Mouse (Mus musculus) stomach, embryonic 15.5 days (tissue): ENCODE data around the gene A630095N17Rik. TPM values are rescaled to one million over a fixed set of nuclear protein-coding genes. Genes with fewer than 3 reads are reported as not detected.

Experiments used
- ATAC-seq: fragments of 200-750 bp; cut with Nextera tagmentation; 2 replicates; pipeline ENCODE4 v1.8.0; 2017; ENCODE audit warnings: low read depth, moderate number of reproducible peaks, moderate TSS enrichment; ENCODE audit not compliant: insufficient read depth, low FRiP score
- H3K27ac ChIP-seq: fragments of 300-500 bp; sonication (generic); 2 replicates; pipeline ENCODE4 v1.5.1; 2015; ENCODE audit warnings: mild to moderate bottlenecking, inconsistent platforms
- H3K27me3 ChIP-seq: fragments of 300-500 bp; sonication (generic); replicated peaks from 2 replicates; pipeline ENCODE4 v1.6.1; 2015; ENCODE audit warnings: inconsistent platforms
- H3K36me3 ChIP-seq: fragments of 300-500 bp; sonication (generic); 2 replicates; pipeline ENCODE4 v1.6.1; 2015; ENCODE audit warnings: inconsistent platforms
- H3K4me1 ChIP-seq: fragments of 300-500 bp; sonication (generic); 2 replicates; pipeline ENCODE4 v1.6.1; 2015; ENCODE audit warnings: inconsistent platforms
- H3K4me2 ChIP-seq: fragments of 300-500 bp; sonication (generic); 2 replicates; pipeline ENCODE4 v1.6.1; 2015; ENCODE audit warnings: mild to moderate bottlenecking, inconsistent platforms
- H3K4me3 ChIP-seq: fragments of 300-500 bp; sonication (generic); replicated peaks from 2 replicates; pipeline ENCODE4 v1.5.1; 2015; ENCODE audit warnings: inconsistent platforms
- H3K9ac ChIP-seq: fragments of 300-500 bp; sonication (generic); 2 replicates; pipeline ENCODE4 v1.6.1; 2015; ENCODE audit warnings: inconsistent platforms
- H3K9me3 ChIP-seq: fragments of 300-500 bp; sonication (generic); 2 replicates; pipeline ENCODE4 v1.6.1; 2016; ENCODE audit warnings: inconsistent platforms
- WGBS: fragments of 180-500 bp; shearing (Covaris S2); methylation state at CpG from one replicate; pipeline ENCODE4 v1.1.7; 2015; 5-methylcytosine and 5-hydroxymethylcytosine counted together
- polyA plus RNA-seq: library from polyadenylated mRNA; unstranded; fragments of >200 nt; fragmentation: Nextera tagmentation; extraction: Ambion mirVana; gene quantifications from 2 replicates; pipeline ENCODE4 v1.2.1, GENCODE M21; 2015

Gene A630095N17Rik
- not detected in 2 replicates for polyA plus RNA-seq

GRCm38 (mm10) chr1:75231664-75232152 lies at the start of gene A630095N17Rik:
TSS of gene A630095N17Rik (minus strand) at chr1:75232102.
- Histone ChIP-seq H3K4me2 (no peak within 1 kb of the TSS), H3K9ac (no peak within 1 kb of the TSS), H3K36me3 (no peaks in the 10 kb centered on the region), H3K4me1 (0 out of 2 replicates have a peak, but pooled peaks cover 5% of the 10 kb centered on the region), H3K4me3 (no peak within 1 kb of the TSS), H3K27me3 (no peaks in the 10 kb centered on the region), H3K9me3 (no peaks in the 10 kb centered on the region), H3K27ac (0 out of 2 replicates have a peak within 1 kb of the TSS, but pooled peaks have one; percentile 1)
- ATAC-seq: no peak
- whole genome bisulfite sequencing: 67% methylated on average over 5 of the region's 5 CpGs

- Histone ChIP-seq H3K36me3 (no peaks in the 10 kb centered on the region), H3K4me1 (no peaks in the 10 kb centered on the region), H3K9me3 (no peaks in the 10 kb centered on the region), H3K4me2 (no peak within 1 kb of the TSS), H3K27me3 (peaks cover 17% of the 10 kb centered on the region), H3K4me3 (no peak within 1 kb of the TSS), H3K27ac (no peak within 1 kb of the TSS), H3K9ac (no peak within 1 kb of the TSS)
- WGBS: 6% methylated on average over 13 of the region's 13 CpGs
- ATAC-seq: no peak
Observed at GRCm38 (mm10) chr1:75278228-75278627, 46.3 kb upstream of the A630095N17Rik start, which contains the start of gene Resp18. TSS of gene Resp18 (minus strand) at chr1:75278415.

GRCm38 (mm10) chr1:75277195-75278188 lies 45.6 kb upstream of the A630095N17Rik start:
- ATAC-seq: no peak
- 5% methylated on average over 23 of the region's 23 CpGs for WGBS
- H3K36me3 ChIP-seq: no peaks in the 10 kb centered on the region
- H3K9me3 ChIP-seq: no peaks in the 10 kb centered on the region
- H3K27me3 ChIP-seq: peaks cover 17% of the 10 kb centered on the region
- H3K4me1 ChIP-seq: no peaks in the 10 kb centered on the region
- no peak overlapping the region for H3K27ac ChIP-seq
- no peak overlapping the region for H3K9ac ChIP-seq
- no peak overlapping the region for H3K4me2 ChIP-seq
- no peak overlapping the region for H3K4me3 ChIP-seq

- 0 out of 2 replicates have a peak within 1 kb of the TSS, but pooled peaks have one; percentile 9 for H3K4me3 ChIP-seq
- no peaks in the 10 kb centered on the region for H3K36me3 ChIP-seq
- H3K4me1 ChIP-seq: no peaks in the 10 kb centered on the region
- no peak within 1 kb of the TSS for H3K9ac ChIP-seq
- peaks cover 40% of the 10 kb centered on the region for H3K27me3 ChIP-seq
- no peak for ATAC-seq
- 0 out of 2 replicates have a peak within 1 kb of the TSS, but pooled peaks have one; percentile 20 for H3K4me2 ChIP-seq
- WGBS: 11% methylated on average over 32 of the region's 32 CpGs
- H3K9me3 ChIP-seq: no peaks in the 10 kb centered on the region
- no peak within 1 kb of the TSS for H3K27ac ChIP-seq
Observed at GRCm38 (mm10) chr1:75264091-75264880, 32.4 kb upstream of the A630095N17Rik start, which contains the start of gene Ptprn. TSS of gene Ptprn (minus strand) at chr1:75264502.

GRCm38 (mm10) chr1:75262969-75263951 lies 31.4 kb upstream of the A630095N17Rik start:
- Histone ChIP-seq H3K4me1 (no peaks in the 10 kb centered on the region), H3K27ac (no peak overlapping the region), H3K27me3 (peaks cover 40% of the 10 kb centered on the region), H3K36me3 (no peaks in the 10 kb centered on the region), H3K9me3 (no peaks in the 10 kb centered on the region), H3K9ac (no peak overlapping the region), H3K4me2 (peak overlapping the region; percentile 20; the same call in 1 of the 2 replicates), H3K4me3 (0 out of 2 replicates have a peak overlapping the region, but pooled peaks have one; percentile 9)
- ATAC-seq: no peak
- 3% methylated on average over 40 of the region's 40 CpGs for WGBS

- Histone ChIP-seq H3K4me2 (no peak overlapping the region), H3K27me3 (peaks cover 39% of the 10 kb centered on the region), H3K27ac (no peak overlapping the region), H3K9me3 (no peaks in the 10 kb centered on the region), H3K4me3 (no peak overlapping the region), H3K4me1 (no peaks in the 10 kb centered on the region), H3K9ac (no peak overlapping the region), H3K36me3 (no peaks in the 10 kb centered on the region)
- no peak for ATAC-seq
Observed at GRCm38 (mm10) chr1:75261278-75261677, 29.4 kb upstream of the A630095N17Rik start.

GRCm38 (mm10) chr1:75255516-75256046 lies 23.7 kb upstream of the A630095N17Rik start:
- no peaks in the 10 kb centered on the region for H3K27me3 ChIP-seq
- 53% methylated on average over 10 of the region's 10 CpGs for WGBS
- H3K4me3 ChIP-seq: no peak overlapping the region
- no peaks in the 10 kb centered on the region for H3K36me3 ChIP-seq
- no peak overlapping the region for H3K27ac ChIP-seq
- no peaks in the 10 kb centered on the region for H3K9me3 ChIP-seq
- H3K4me1 ChIP-seq: no peaks in the 10 kb centered on the region
- no peak overlapping the region for H3K9ac ChIP-seq
- ATAC-seq: no peak
- H3K4me2 ChIP-seq: no peak overlapping the region

- ATAC-seq: no peak
- no peak overlapping the region for H3K27ac ChIP-seq
- H3K27me3 ChIP-seq: no peaks in the 10 kb centered on the region
- H3K36me3 ChIP-seq: no peaks in the 10 kb centered on the region
- no peak overlapping the region for H3K4me3 ChIP-seq
- WGBS: 72% methylated on average over 8 of the region's 8 CpGs
- no peaks in the 10 kb centered on the region for H3K4me1 ChIP-seq
- no peak overlapping the region for H3K4me2 ChIP-seq
- no peak overlapping the region for H3K9ac ChIP-seq
- H3K9me3 ChIP-seq: no peaks in the 10 kb centered on the region
Observed at GRCm38 (mm10) chr1:75254625-75255013, 22.7 kb upstream of the A630095N17Rik start.

- Histone ChIP-seq H3K4me3 (no peak overlapping the region), H3K27ac (no peak overlapping the region), H3K36me3 (no peaks in the 10 kb centered on the region), H3K9me3 (no peaks in the 10 kb centered on the region), H3K27me3 (no peaks in the 10 kb centered on the region), H3K9ac (no peak overlapping the region), H3K4me2 (no peak overlapping the region), H3K4me1 (no peaks in the 10 kb centered on the region)
- ATAC-seq: no peak
- WGBS: 64% methylated on average over 16 of the region's 16 CpGs
Observed at GRCm38 (mm10) chr1:75253849-75254624, 22.1 kb upstream of the A630095N17Rik start.

GRCm38 (mm10) chr1:75253029-75253428 lies 21.1 kb upstream of the A630095N17Rik start:
- Histone ChIP-seq H3K4me3 (no peak overlapping the region), H3K4me2 (no peak overlapping the region), H3K36me3 (no peaks in the 10 kb centered on the region), H3K9ac (no peak overlapping the region), H3K27ac (no peak overlapping the region), H3K9me3 (no peaks in the 10 kb centered on the region), H3K4me1 (peaks cover 6% of the 10 kb centered on the region), H3K27me3 (no peaks in the 10 kb centered on the region)
- WGBS: 72% methylated on average over 16 of the region's 16 CpGs
- no peak for ATAC-seq
